7 mouse cellular contexts compared by ENCODE assay signal in genomic region chr4:154967173-154967572, GRCm38 (mm10). TPM values are rescaled to one million over a fixed set of nuclear protein-coding genes. Genes with fewer than 3 reads are reported as not detected.
DNase-seq lines count a peak whose midpoint lies in the region; ATAC-seq and TF ChIP-seq lines count a peak whose summit lies in the region.

No protein-coding gene starts in this region.

- no peak overlapping the region for H3K9ac ChIP-seq in kidney, embryonic 15.5 days

- no peak overlapping the region for H3K4me2 ChIP-seq in kidney, embryonic 15.5 days

- DNase-seq in kidney, adult 11 months: peak; percentile 52
- DNase-seq in NIH3T3 (ENCODE audit: low read depth): peak; percentile 45
- DNase-seq in kidney, adult 8-10 months: peak; percentile 40 to 66
- peak; percentile 74 for DNase-seq in retina, postnatal 1 day
- no peak for DNase-seq in yolk sac, embryonic 10.5 days (ENCODE audit: low spot score)

- ATAC-seq in kidney, embryonic 15.5 days (replicated peaks; ENCODE audit: low FRiP score): no peak

- peaks cover 47% of the 10 kb centered on the region for H3K36me3 ChIP-seq in kidney, embryonic 15.5 days
- H3K36me3 ChIP-seq in E14TG2a.4 (ENCODE audit: insufficient read depth, low read length): peaks cover 58% of the 10 kb centered on the region

- H3K4me3 ChIP-seq in kidney, embryonic 15.5 days (replicated peaks): no peak overlapping the region
- H3K4me3 ChIP-seq in E14TG2a.4 (replicated peaks; ENCODE audit: low read length): no peak overlapping the region

- no peaks in the 10 kb centered on the region for H3K9me3 ChIP-seq in kidney, embryonic 15.5 days (replicated peaks)
- H3K9me3 ChIP-seq in E14TG2a.4 (ENCODE audit: low read length): peaks cover 34% of the 10 kb centered on the region

- H3K27me3 ChIP-seq in kidney, embryonic 15.5 days: peaks cover 14% of the 10 kb centered on the region
- peaks cover 17% of the 10 kb centered on the region for H3K27me3 ChIP-seq in E14TG2a.4 (ENCODE audit: insufficient read depth, low read length)

- 63% methylated on average over 5 of the region's 5 CpGs for WGBS in kidney, embryonic 15.5 days

- no peak overlapping the region for H3K27ac ChIP-seq in kidney, embryonic 15.5 days

- TF ChIP-seq CTCF in E14TG2a.4 (conservative IDR thresholded peaks at IDR 0.05; ENCODE audit: low read length): peak; percentile 58

- peaks cover 40% of the 10 kb centered on the region for H3K4me1 ChIP-seq in kidney, embryonic 15.5 days
- peaks cover 39% of the 10 kb centered on the region for H3K4me1 ChIP-seq in E14TG2a.4 (replicated peaks; ENCODE audit: low read depth, low read length)

RNA-seq across cellular contexts. Expression of gene Pank4, which starts 3.2 kb away (rescaled TPM):
- 45.2 and 46.3 TPM in 2 replicates for polyA plus RNA-seq in kidney, embryonic 15.5 days (2015; fragmentation: Nextera tagmentation; extraction: Ambion mirVana)

RNA-seq across cellular contexts. Expression of gene Hes5, which starts 6.5 kb away (rescaled TPM):
- 19.6 and 20.7 TPM in 2 replicates for polyA plus RNA-seq in kidney, embryonic 15.5 days (2015; fragmentation: Nextera tagmentation; extraction: Ambion mirVana)

RNA-seq across cellular contexts. Expression of gene Tnfrsf14, which starts 38.8 kb away (rescaled TPM):
- polyA plus RNA-seq in kidney, embryonic 15.5 days (2015; fragmentation: Nextera tagmentation; extraction: Ambion mirVana): 1.7 TPM in 2 replicates
